In genomic region chr4:117841566-117841965, GRCm38 (mm10) we compare ENCODE assay signal across 18 mouse cellular contexts. TPM values are rescaled to one million over a fixed set of nuclear protein-coding genes. Genes with fewer than 3 reads are reported as not detected.
DNase-seq lines count a peak whose midpoint lies in the region; ATAC-seq lines count a peak whose summit lies in the region.
"Had no signal": no experiment of that assay in that cellular context is flagged by ENCODE, and none has a peak within 500 bp of the region (broad histone marks: within the 10 kb centered on the region; RNA-seq: fewer than 3 reads in every experiment).

No protein-coding gene starts in this region.

- no peaks in the 10 kb centered on the region for H3K36me3 ChIP-seq in hindbrain, embryonic 10.5 days
- no peaks in the 10 kb centered on the region for H3K36me3 ChIP-seq in hindbrain, embryonic 12.5 days
- peaks cover 38% of the 10 kb centered on the region for H3K36me3 ChIP-seq in limb, embryonic 13.5 days
- peaks cover 8% of the 10 kb centered on the region for H3K36me3 ChIP-seq in limb, embryonic 10.5 days
- H3K36me3 ChIP-seq: forebrain, embryonic 15.5 days; hindbrain, embryonic 13.5 days had no signal

- no peak overlapping the region for H3K4me3 ChIP-seq in hindbrain, embryonic 10.5 days
- no peak overlapping the region for H3K4me3 ChIP-seq in hindbrain, embryonic 12.5 days
- H3K4me3 ChIP-seq in limb, embryonic 13.5 days: no peak overlapping the region
- H3K4me3 ChIP-seq in limb, embryonic 10.5 days: no peak overlapping the region
- H3K4me3 ChIP-seq: embryonic facial prominence, embryonic 10.5 days; forebrain, embryonic 15.5 days; hindbrain, embryonic 13.5 days; megakaryocyte, embryonic 14.5 days had no signal

- WGBS in hindbrain, embryonic 10.5 days: 88% methylated on average over 3 of the region's 3 CpGs
- WGBS in hindbrain, embryonic 12.5 days: 86% methylated on average over 3 of the region's 3 CpGs
- 59% methylated on average over 3 of the region's 3 CpGs for WGBS in limb, embryonic 13.5 days
- WGBS in limb, embryonic 10.5 days: 58% methylated on average over 3 of the region's 3 CpGs

- H3K4me1 ChIP-seq in hindbrain, embryonic 10.5 days (replicated peaks): peaks cover 12% of the 10 kb centered on the region; the same call in 1 of the 2 replicates
- 0 out of 2 replicates have a peak, but pooled peaks cover 2% of the 10 kb centered on the region for H3K4me1 ChIP-seq in hindbrain, embryonic 12.5 days
- H3K4me1 ChIP-seq in limb, embryonic 13.5 days: peaks cover 20% of the 10 kb centered on the region
- H3K4me1 ChIP-seq in limb, embryonic 10.5 days: peaks cover 9% of the 10 kb centered on the region
- H3K4me1 ChIP-seq: forebrain, embryonic 15.5 days had no signal

- no peaks in the 10 kb centered on the region for H3K9me3 ChIP-seq in hindbrain, embryonic 10.5 days
- H3K9me3 ChIP-seq in hindbrain, embryonic 12.5 days (replicated peaks): no peaks in the 10 kb centered on the region
- H3K9me3 ChIP-seq in limb, embryonic 13.5 days: no peaks in the 10 kb centered on the region
- H3K9me3 ChIP-seq in limb, embryonic 10.5 days (replicated peaks): no peaks in the 10 kb centered on the region
- H3K9me3 ChIP-seq: embryonic facial prominence, embryonic 10.5 days; forebrain, embryonic 15.5 days; hindbrain, embryonic 13.5 days; megakaryocyte, embryonic 14.5 days had no signal

- H3K9ac ChIP-seq in hindbrain, embryonic 12.5 days: no peak overlapping the region
- H3K9ac ChIP-seq in limb, embryonic 13.5 days: 0 out of 2 replicates have a peak overlapping the region, but pooled peaks have one; percentile 20
- H3K9ac ChIP-seq: forebrain, embryonic 15.5 days; hindbrain, embryonic 13.5 days had no signal

- no peak for DNase-seq in hindbrain, embryonic 10.5 days (ENCODE audit: low spot score)
- DNase-seq in limb, embryonic 10.5 days (ENCODE audit: low spot score): no peak
- DNase-seq in urinary bladder, postnatal 14 days (ENCODE audit: low spot score): peak; percentile 35
- no peak for DNase-seq in urinary bladder, adult 2 months (ENCODE audit: low spot score)
- DNase-seq: cerebellum, adult 11 months; cerebellum, postnatal 10 days; kidney, adult 18-20 months; right cerebral cortex, postnatal 4 days; thymus, postnatal 25 days had no signal

- no peaks in the 10 kb centered on the region for H3K27me3 ChIP-seq in hindbrain, embryonic 10.5 days (ENCODE audit: insufficient read depth, poor library complexity, severe bottlenecking)
- H3K27me3 ChIP-seq in hindbrain, embryonic 12.5 days: no peaks in the 10 kb centered on the region
- no peaks in the 10 kb centered on the region for H3K27me3 ChIP-seq in limb, embryonic 13.5 days
- H3K27me3 ChIP-seq in limb, embryonic 10.5 days (ENCODE audit: low read depth, poor library complexity, severe bottlenecking): no peaks in the 10 kb centered on the region
- H3K27me3 ChIP-seq: forebrain, embryonic 15.5 days; hindbrain, embryonic 13.5 days had no signal

- no peak for ATAC-seq in hindbrain, embryonic 12.5 days (ENCODE audit: low FRiP score)
- ATAC-seq in limb, embryonic 13.5 days (ENCODE audit: low FRiP score, low read depth): no peak
- ATAC-seq in megakaryocyte-erythroid progenitor cell, adult 5-6 weeks (replicated peaks; ENCODE audit: low FRiP score, low TSS enrichment, poor library complexity, severe bottlenecking): no peak
- ATAC-seq: CD4-positive, CD25-positive, alpha-beta regulatory T cell, adult 4 months; forebrain, embryonic 15.5 days; midbrain, embryonic 16.5 days had no signal

- no peak overlapping the region for H3K4me2 ChIP-seq in hindbrain, embryonic 12.5 days (replicated peaks)
- H3K4me2 ChIP-seq in limb, embryonic 13.5 days (replicated peaks): no peak overlapping the region
- H3K4me2 ChIP-seq: forebrain, embryonic 15.5 days; hindbrain, embryonic 13.5 days had no signal

- H3K27ac ChIP-seq in hindbrain, embryonic 10.5 days: 0 out of 2 replicates have a peak overlapping the region, but pooled peaks have one; percentile 8
- H3K27ac ChIP-seq in hindbrain, embryonic 12.5 days: no peak overlapping the region
- no peak overlapping the region for H3K27ac ChIP-seq in limb, embryonic 13.5 days
- no peak overlapping the region for H3K27ac ChIP-seq in limb, embryonic 10.5 days
- H3K27ac ChIP-seq: embryonic facial prominence, embryonic 10.5 days; forebrain, embryonic 15.5 days; hindbrain, embryonic 13.5 days had no signal

RNA-seq across cellular contexts. Expression of gene Slc6a9, which starts 7.3 kb away (rescaled TPM):
- 7.2 and 7.3 TPM in 2 replicates for polyA plus RNA-seq in hindbrain, embryonic 10.5 days (2016; fragmentation: Nextera tagmentation; extraction: Ambion mirVana)
- 14.1 and 19.7 TPM in 2 replicates for polyA plus RNA-seq in hindbrain, embryonic 12.5 days (2016; fragmentation: Nextera tagmentation; extraction: Ambion mirVana)
- 15.6 and 17.2 TPM in 2 replicates for polyA plus RNA-seq in limb, embryonic 13.5 days (2015; fragmentation: Nextera tagmentation; extraction: Ambion mirVana)
- polyA plus RNA-seq in limb, embryonic 10.5 days (2016; fragmentation: Nextera tagmentation; extraction: Ambion mirVana): 9.4 and 10.3 TPM in 2 replicates
- 51.2 and 58.0 TPM in 2 replicates for polyA plus RNA-seq in urinary bladder, adult 2 months (2012; rRNA removed)
- 0.68 and 4.9 TPM in 2 replicates for total RNA-seq in megakaryocyte-erythroid progenitor cell, adult 5-6 weeks (2014; fragmentation: Nextera tagmentation)
- total RNA-seq in megakaryocyte-erythroid progenitor cell, adult 5-6 weeks (2017): 0.23 TPM in 1 of 2 replicates, not detected in the other

RNA-seq across cellular contexts. Expression of gene Ccdc24, which starts 30.8 kb away (rescaled TPM):
- polyA plus RNA-seq in hindbrain, embryonic 10.5 days (2016; fragmentation: Nextera tagmentation; extraction: Ambion mirVana): 2.0 and 2.4 TPM in 2 replicates
- polyA plus RNA-seq in hindbrain, embryonic 12.5 days (2016; fragmentation: Nextera tagmentation; extraction: Ambion mirVana): 2.9 TPM in 2 replicates
- 1.3 and 1.7 TPM in 2 replicates for polyA plus RNA-seq in limb, embryonic 13.5 days (2015; fragmentation: Nextera tagmentation; extraction: Ambion mirVana)
- 0.96 and 1.3 TPM in 2 replicates for polyA plus RNA-seq in limb, embryonic 10.5 days (2016; fragmentation: Nextera tagmentation; extraction: Ambion mirVana)
- polyA plus RNA-seq in urinary bladder, adult 2 months (2012; rRNA removed): 0.90 and 1.7 TPM in 2 replicates
- not detected in 2 replicates for total RNA-seq in megakaryocyte-erythroid progenitor cell, adult 5-6 weeks (2014; fragmentation: Nextera tagmentation)
- not detected in 2 replicates for total RNA-seq in megakaryocyte-erythroid progenitor cell, adult 5-6 weeks (2017)
- polyA plus RNA-seq: CD4-positive, CD25-positive, alpha-beta regulatory T cell, adult 4 months had no signal

RNA-seq across cellular contexts. Expression of gene B4galt2, which starts 41.7 kb away (rescaled TPM):
- 22.7 and 31.7 TPM in 2 replicates for polyA plus RNA-seq in hindbrain, embryonic 10.5 days (2016; fragmentation: Nextera tagmentation; extraction: Ambion mirVana)
- polyA plus RNA-seq in hindbrain, embryonic 12.5 days (2016; fragmentation: Nextera tagmentation; extraction: Ambion mirVana): 43.9 and 44.3 TPM in 2 replicates
- polyA plus RNA-seq in limb, embryonic 13.5 days (2015; fragmentation: Nextera tagmentation; extraction: Ambion mirVana): 32.8 and 35.1 TPM in 2 replicates
- polyA plus RNA-seq in limb, embryonic 10.5 days (2016; fragmentation: Nextera tagmentation; extraction: Ambion mirVana): 22.8 and 26.2 TPM in 2 replicates
- polyA plus RNA-seq in urinary bladder, adult 2 months (2012; rRNA removed): 18.4 and 23.8 TPM in 2 replicates
- not detected in 2 replicates for total RNA-seq in megakaryocyte-erythroid progenitor cell, adult 5-6 weeks (2014; fragmentation: Nextera tagmentation)
- total RNA-seq in megakaryocyte-erythroid progenitor cell, adult 5-6 weeks (2017): 2.8 TPM in 1 of 2 replicates, not detected in the other
- polyA plus RNA-seq: CD4-positive, CD25-positive, alpha-beta regulatory T cell, adult 4 months had no signal

RNA-seq across cellular contexts. Expression of gene Atp6v0b, which starts 45.6 kb away (rescaled TPM):
- 208 and 263 TPM in 2 replicates for polyA plus RNA-seq in hindbrain, embryonic 10.5 days (2016; fragmentation: Nextera tagmentation; extraction: Ambion mirVana)
- 267 and 289 TPM in 2 replicates for polyA plus RNA-seq in hindbrain, embryonic 12.5 days (2016; fragmentation: Nextera tagmentation; extraction: Ambion mirVana)
- 176 and 184 TPM in 2 replicates for polyA plus RNA-seq in limb, embryonic 13.5 days (2015; fragmentation: Nextera tagmentation; extraction: Ambion mirVana)
- 143 and 147 TPM in 2 replicates for polyA plus RNA-seq in limb, embryonic 10.5 days (2016; fragmentation: Nextera tagmentation; extraction: Ambion mirVana)
- polyA plus RNA-seq in urinary bladder, adult 2 months (2012; rRNA removed): 245 and 352 TPM in 2 replicates
- total RNA-seq in megakaryocyte-erythroid progenitor cell, adult 5-6 weeks (2014; fragmentation: Nextera tagmentation): 164 and 195 TPM in 2 replicates
- total RNA-seq in megakaryocyte-erythroid progenitor cell, adult 5-6 weeks (2017): 40.6 and 60.1 TPM in 2 replicates

RNA-seq across cellular contexts. Expression of gene Dph2, which starts 50.3 kb away (rescaled TPM):
- polyA plus RNA-seq in hindbrain, embryonic 10.5 days (2016; fragmentation: Nextera tagmentation; extraction: Ambion mirVana): 27.1 and 27.5 TPM in 2 replicates
- polyA plus RNA-seq in hindbrain, embryonic 12.5 days (2016; fragmentation: Nextera tagmentation; extraction: Ambion mirVana): 20.5 and 22.4 TPM in 2 replicates
- 16.8 and 18.4 TPM in 2 replicates for polyA plus RNA-seq in limb, embryonic 13.5 days (2015; fragmentation: Nextera tagmentation; extraction: Ambion mirVana)
- 22.7 and 25.1 TPM in 2 replicates for polyA plus RNA-seq in limb, embryonic 10.5 days (2016; fragmentation: Nextera tagmentation; extraction: Ambion mirVana)
- 9.6 and 14.0 TPM in 2 replicates for polyA plus RNA-seq in urinary bladder, adult 2 months (2012; rRNA removed)
- 12.8 and 24.7 TPM in 2 replicates for total RNA-seq in megakaryocyte-erythroid progenitor cell, adult 5-6 weeks (2014; fragmentation: Nextera tagmentation)
- 11.7 and 12.6 TPM in 2 replicates for total RNA-seq in megakaryocyte-erythroid progenitor cell, adult 5-6 weeks (2017)
